Mouse (Mus musculus) heart, postnatal 10 days (tissue): ENCODE measurements around the gene Cacna1c. TPM values are rescaled to one million over a fixed set of nuclear protein-coding genes. Genes with fewer than 3 reads are reported as not detected.
A peak's percentile ranks its signal among the peaks of the same experiment; 100 is the strongest.

Experiments
- DNase-seq, 2 experiments: peaks; one replicate each; pipeline ENCODE4 v3.0.0; 2021
- intact Hi-C: fragments of 180-260 bp; cut with DNase I; formaldehyde crosslinking; loops from one replicate; pipeline ENCODE4 v1.15.1; 2025
- total RNA-seq, 2 experiments: library from RNA; stranded (reverse); gene quantifications; 2 replicates each; pipeline ENCODE4 v1.2.3; 2021

Gene Cacna1c
- total RNA-seq, 2 experiments from 2014 or later = 207 to 222 TPM

DNA sequence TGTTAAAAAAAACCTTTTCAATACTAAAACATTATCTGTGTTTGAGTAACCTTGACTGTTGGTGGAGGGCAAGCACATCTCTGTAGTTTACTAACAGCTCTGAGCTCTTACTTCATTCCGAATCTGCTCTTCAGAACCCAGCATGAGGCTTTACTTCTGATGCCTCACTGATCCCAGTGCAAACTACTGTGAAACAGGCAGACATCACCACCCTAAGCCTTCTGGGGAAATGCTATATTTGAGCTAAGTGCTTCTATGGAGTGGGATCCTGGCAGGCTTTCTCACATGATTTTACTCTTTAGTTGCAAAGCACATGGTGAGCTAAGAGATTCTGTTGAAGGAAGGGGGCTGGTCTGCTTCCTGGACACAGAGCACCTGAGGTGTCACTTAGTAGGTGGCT is 311.3 kb downstream of the Cacna1c start:
- DNase-seq = no peak
- intact Hi-C loops = no loop called here

DNA sequence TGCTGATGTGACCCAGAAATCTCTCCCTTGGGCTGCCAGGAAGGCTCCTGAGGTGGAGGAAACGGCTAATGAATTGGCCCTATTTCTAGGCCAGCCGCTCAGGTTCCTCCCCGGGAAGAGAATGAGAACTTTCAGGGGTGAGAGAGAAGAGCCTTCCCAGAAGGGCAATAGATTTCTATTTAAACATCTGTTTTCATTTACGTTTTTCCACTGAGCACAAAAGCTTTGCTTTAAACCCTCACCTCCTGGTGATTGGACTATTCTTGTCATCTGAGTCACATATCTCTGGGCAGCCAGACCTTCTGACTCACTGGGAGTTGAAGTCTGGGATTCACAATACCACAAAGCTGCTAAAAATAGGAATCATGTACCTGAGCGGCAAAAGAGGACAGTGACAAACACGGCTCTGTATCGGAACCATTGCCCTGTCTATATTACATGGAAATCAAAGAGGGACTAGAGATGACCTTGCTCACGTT is 312.1 kb downstream of the Cacna1c start:
- intact Hi-C loops = no loop called here

DNA sequence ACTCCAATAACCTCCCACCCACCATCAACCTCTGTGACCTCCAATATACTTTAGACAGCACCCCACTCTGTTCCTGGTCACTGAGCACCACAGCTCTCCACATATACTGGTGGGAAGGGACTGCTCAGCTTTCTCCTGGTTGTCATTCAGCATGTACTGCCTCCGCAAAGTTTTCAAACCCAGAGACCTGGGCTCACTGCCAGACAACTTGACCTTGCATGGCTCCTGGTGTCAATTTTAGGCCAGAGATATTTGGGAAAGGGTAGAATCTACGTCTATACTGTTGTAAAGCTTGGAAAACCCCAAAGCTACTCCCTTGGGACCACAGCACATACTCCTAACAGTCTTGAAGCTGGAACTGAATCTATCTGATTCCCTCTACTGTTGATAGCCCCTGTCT is 320.0 kb downstream of the Cacna1c start:
- intact Hi-C loops = no loop called here
- peak; percentile 80 to 85 for DNase-seq

More for the DNA sequence above, 312.1 kb downstream of the Cacna1c start:
- DNase-seq = peak; percentile 34 to 58

DNA sequence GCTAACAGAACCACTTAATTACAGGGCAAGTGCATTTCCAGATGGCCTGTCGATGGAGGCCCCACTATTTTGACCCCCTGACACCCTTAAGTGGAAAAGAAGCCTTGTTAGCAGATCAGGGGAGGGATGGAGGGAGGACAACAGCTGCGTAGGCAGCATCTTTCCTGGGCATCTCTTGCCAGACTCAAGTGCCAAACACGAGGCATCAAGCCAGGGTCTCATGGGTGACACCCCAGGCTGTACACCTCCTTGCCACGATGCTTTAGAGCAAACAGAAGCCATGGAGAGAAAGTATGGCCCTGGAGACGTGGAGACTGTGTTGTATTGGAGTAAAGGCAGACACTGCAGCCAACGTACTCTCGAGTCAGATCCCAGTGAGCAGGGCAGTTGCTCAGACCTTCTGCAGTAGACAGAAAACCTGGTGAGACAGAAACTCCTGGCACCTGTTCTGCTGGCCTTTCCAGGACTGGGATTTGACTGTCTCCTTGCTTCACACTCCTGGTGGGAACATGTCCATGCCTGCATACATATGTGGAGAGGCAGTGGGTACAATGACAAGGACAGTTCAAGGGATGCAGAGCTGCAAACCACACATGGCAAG is 325.9 kb downstream of the Cacna1c start:
- intact Hi-C loops = no loop called here
- DNase-seq = no peak

DNA sequence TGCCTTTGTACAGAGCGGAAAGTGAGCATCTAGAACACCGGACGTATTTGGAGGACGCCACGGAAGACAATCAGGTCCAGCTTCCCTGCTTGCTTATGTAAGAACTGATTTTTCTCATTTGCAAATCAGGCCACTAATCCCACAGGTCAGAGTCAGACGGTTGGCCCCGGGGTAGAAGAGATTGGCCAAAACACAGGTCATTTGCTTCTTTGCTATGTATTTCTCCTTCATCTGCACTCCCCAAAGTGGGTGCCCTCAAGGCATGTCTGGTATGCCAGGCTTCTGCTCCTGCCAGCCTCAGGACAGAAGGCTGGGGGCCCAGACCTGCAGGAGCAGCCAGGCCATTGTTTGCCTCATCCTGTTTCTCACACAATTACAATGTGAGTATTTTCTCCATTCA is 328.8 kb downstream of the Cacna1c start:
- intact Hi-C loops = no loop called here
- DNase-seq = no peak

DNA sequence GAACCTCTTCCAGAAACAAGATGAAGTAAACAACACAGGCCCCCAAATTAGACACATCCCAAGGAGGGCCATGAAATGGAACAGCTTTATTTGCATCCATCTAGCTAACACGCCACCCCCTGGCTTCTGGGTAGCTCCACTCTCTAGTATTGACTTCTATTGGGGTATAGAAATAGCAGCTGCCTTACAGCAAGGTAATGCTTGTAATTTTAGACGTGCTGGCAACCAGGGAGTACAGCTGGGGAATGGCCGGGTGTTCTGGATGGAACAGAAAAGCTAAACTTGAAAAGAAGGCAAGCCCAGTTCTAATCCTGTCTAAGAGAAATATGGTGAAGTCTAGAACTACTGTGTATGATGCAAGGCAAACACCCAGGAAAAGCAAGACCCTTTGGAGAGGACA is 329.3 kb downstream of the Cacna1c start:
- DNase-seq = no peak
- intact Hi-C loops = no loop called here

DNA sequence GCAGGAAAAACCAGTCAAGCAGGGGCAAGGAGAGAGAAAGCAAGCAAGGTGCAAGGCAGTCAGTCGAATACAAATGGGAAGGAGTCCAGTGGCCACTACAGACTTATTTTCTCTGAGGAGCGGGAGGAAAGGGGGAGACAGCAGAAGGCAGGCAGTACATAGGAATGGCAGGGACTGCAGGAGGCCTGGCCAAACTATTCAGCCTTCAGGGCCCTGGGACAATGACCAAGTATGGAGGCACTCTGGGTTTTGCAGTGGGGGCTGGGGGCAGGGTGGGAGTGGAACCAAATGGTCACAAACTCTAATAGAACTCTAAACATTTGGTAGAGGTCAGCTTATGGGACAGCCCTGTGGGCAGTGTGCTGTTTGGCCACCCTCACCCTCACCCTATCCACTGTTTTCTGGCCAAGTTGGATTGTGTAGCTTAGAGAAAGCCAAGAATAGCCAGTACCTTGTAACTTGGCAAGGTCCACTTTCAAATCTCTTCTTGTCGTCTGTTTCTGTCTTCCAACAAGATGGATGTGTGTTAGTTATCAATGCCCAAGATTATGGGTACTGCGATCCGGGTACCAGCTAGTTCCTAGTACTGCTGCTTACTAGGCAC is 330.3 kb downstream of the Cacna1c start:
- intact Hi-C loops = no loop called here

DNA sequence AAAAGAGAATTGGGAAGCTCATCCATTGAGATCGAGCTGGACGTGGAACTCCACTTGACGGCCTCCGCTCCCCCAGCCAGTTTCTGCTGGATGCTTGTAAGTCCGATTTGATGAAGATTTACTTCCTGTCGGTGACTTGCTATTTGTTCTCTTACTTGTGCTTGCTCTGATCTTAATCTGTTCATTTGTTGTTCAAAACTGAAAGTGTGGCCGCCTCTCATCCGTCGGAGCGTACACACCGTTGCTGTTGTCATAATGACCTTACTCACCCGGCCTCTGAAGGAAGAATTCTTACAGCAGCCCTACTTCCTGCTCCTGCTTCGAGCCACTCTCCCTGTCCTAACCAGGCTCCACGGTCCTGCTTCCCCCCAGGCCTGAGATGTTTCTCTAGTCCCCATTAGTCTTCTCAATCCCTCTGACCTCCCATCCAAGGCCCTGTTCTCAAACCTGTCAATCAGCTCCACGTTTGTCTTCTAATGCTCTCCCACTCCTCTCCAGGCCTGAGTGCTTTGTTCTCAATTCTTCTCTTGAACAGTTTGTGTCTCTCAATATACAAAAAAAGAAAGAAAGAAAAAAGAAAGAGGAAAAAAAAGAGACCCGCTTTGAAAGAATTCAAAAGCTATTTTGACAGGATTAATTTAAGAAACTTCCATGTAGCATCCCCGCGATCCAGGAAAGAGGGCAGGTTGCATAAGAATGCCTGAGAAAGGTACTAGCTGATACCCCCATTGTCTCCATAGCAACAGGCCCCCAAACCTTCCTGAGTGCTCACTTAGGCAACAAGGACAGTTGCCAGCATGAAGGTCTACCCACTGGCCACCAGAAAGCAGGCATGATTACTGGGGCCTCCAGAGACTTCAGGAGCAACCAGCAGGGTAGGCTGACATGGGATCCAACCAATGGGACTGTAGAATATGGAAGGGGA is 331.3 kb downstream of the Cacna1c start:
- intact Hi-C loops = no loop called here
- DNase-seq = no peak

More for the DNA sequence above, 330.3 kb downstream of the Cacna1c start:
- DNase-seq = no peak

DNA sequence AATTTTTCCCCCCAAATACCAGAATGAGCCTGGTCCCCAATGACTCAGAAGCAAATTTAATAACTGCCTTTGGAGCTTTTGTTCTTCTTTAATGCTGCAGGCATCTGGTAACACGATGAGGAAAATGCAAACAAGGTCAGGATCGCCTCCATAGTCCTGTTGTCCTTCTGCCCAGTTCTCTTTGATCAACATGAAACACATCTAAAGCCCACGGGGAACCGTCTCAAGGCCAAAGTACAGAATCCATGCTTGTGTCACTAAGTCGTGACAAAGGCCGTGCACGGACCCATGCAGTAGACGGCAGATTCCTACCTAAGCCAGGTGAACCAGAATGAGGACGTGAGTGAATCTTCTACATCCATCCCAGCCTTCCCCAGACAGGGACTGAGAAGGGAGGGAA is 333.5 kb downstream of the Cacna1c start:
- DNase-seq = no peak
- intact Hi-C loops = no loop called here

DNA sequence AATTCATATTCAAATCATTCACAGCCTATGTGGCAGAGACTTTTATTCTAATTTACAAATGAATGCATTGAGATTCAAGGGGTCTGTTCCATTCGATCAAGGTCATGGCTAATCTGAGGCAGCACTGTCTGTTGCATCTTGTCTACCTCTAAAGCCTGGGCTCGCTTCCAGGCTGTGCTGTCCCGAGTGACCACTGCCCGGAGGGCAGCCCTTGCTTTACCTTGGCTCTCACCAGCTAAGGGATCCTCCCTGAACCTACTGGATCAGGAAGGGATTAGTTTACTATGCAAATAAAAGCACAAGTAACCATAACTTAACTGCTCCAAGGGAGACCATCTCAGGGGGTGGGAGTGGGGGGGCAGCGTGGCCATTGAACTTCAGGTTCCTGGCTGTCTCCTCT is 334.1 kb downstream of the Cacna1c start:
- no peak for DNase-seq
- intact Hi-C loops = no loop called here

DNA sequence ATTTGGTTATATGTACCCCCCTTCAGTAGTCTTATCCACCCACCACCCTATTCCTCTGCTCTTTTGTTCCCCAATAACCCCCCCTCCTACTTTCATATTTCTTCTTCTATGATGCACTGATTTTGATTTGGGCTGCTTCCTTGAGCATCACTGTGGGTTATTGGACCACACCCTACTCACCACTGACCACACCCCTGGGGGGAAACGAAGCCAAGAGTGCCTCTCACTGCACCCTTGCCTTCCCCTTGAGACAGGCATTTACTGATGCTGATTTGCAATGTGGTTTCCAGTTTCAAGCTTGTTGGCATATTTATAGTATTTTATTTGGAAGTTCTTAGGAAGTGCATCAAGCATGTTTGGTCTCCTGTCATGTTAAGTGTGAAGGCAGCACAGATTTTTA is 337.8 kb downstream of the Cacna1c start:
- intact Hi-C loops = no loop called here
- no peak for DNase-seq

DNA sequence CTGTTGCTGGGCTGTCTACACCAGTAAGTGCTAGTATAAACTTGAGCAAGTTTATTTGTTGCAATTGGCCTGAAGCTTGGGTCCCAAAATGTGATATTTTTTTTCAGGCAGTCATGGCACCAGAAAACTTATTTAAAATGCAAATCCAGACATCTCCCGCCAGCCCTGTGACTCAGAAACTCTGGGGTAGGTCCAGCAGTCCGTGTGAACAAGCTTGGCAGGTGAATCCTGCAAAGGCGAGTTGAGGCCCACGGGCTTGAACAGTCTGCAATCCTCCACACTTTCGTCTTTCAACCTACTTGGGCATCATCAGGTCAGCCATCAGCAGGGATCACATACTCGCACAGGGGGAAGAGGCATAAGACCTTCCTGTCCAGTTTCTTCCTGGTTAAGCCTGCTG is 344.1 kb downstream of the Cacna1c start:
- DNase-seq = no peak
- intact Hi-C loops = no loop called here

DNA sequence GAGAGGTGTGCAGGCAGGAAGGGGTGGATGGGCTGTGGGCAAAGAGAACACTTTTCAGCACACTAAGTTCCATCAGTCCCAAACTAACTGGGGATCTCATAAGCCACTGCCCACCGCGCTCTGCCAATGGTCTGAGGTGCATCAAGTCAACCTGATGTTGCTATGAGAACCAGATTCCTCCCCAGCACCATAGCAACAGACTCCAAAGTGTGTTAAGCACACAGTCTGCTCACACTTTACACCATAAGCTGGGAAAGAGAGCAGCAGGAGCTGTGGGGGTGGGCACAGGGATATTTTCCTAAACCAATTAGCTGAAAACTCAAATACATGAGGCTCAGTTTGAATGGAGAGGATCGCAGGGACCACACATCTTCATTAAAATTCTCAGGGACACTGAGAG is 345.1 kb downstream of the Cacna1c start:
- intact Hi-C loops = no loop called here
- DNase-seq = no peak

DNA sequence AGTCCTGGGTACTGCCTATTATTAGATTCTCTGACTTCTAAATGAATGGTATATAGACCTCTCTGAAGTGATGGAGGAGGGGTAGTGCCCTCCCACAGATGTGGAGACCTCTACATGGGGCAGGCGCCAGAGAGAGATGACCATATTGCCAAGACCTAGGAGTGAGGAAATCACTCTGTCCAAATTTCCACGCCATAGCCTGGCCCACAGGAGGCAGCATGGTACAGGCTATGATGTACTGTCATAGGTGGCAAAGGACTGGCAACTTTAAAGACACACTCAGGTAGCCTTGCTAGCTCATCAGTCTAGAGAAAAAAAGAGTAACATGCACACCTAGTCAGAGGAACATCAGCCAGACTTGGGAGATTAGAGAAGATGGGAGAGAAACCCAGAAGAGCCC is 347.6 kb downstream of the Cacna1c start:
- DNase-seq = no peak
- intact Hi-C loops = loop anchor here (10.0 kb wide), 1 partner anchor 256 kb away; no protein-coding TSS in a partner anchor

DNA sequence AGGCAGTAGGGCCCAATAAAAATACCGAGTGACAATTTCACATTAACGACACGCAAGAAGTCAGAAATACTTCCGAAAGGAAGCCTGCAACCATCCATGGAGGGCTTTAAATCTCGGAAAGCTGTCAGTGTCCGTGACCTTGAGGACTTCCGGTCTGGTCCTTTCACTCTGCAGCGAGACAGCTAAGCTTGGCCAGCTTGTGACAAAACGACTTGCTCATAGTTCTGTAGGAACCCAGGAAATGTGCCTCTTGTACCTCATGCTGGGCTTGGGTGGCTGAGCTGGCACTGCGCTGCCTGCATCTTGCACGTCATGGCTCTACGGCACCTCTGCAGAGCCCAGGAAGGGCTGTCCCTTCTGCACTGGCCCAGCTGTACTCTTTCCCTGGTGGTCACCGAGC is 348.5 kb downstream of the Cacna1c start:
- DNase-seq = no peak
- intact Hi-C loops = loop anchor here (10.0 kb wide), 1 partner anchor 257 kb away; no protein-coding TSS in a partner anchor

DNA sequence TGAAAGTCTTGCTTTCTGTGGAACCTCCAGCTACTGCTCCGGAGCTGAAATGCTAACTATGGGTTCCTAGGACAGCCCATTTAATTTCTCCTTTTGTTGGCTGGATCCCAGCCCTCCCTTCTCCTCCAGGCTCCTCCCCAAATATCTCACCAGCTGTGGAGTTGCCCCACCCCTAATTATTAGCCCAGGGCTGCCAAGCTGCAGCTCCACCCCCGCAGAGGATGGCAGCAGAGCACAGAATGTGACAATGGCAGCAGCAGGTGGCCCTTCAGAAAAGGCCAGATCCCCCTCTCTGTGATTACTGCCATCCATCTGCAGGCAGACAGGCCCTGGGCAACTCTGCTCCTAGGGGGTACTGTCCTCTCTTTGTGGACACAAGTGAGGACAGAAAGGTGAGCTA is 350.4 kb downstream of the Cacna1c start:
- DNase-seq = peak; percentile 57 to 59
- intact Hi-C loops = loop anchor here (10.0 kb wide), 1 partner anchor 259 kb away; no protein-coding TSS in a partner anchor

DNA sequence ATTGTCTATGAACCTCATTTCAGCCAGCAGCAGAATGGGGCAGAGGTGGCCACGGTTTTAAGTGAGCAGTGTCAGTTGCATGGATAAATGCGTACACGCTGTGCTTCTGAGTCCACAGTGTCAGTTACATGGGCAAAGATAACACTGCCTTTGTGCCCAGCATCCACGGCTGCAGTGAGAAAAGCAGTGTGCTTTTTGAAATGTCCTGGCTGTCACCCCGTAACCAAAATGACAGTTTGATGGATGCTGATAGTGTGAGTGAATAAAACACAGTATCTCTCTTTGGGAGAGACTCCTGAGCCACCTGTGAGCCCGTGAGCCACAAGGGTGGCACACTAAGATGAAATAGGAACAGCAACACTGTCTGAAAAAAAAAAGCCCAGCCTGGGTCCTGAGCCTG is 351.0 kb downstream of the Cacna1c start:
- DNase-seq = no peak
- intact Hi-C loops = loop anchor here (10.0 kb wide), 1 partner anchor 260 kb away; no protein-coding TSS in a partner anchor

DNA sequence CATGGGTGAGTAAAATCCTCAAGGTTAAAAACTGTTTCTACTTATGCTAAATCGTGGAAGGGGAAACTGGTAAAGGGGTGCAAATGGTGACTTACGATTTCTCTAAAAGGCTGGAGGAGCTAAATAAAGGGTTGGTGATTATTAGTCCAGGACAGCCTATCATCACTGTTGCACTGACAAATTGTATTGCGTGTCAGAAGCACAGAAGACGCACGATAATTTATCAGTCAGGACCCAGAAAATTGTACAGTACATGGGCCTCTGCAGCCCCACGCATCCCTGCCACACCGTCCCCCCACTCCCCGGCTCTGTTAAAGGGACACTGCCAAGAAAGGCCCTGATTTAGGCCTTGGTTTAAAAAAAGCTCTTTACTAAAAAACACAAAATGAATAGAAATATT is 352.7 kb downstream of the Cacna1c start:
- intact Hi-C loops = loop anchor here (10.0 kb wide), 1 partner anchor 261 kb away; no protein-coding TSS in a partner anchor
- no peak for DNase-seq

DNA sequence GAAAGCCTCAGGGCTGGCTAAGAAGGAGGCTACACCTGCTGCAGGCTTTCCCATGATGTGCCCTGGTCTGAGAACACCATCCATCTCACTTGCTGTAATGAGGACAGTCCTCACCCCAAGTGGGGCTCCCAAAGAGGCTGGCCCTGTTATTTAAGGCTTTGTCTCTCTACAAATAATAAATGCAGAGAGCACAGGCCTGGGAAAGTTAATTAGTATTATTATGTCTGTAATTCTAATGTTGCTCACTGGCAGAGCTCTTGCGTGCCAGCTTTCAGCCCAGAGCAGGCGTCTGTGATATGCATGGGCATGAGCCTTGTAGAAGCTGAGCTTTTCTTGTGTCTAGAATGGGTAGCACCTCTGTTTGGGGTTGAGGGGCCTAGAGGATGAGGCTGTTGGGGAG is 354.3 kb downstream of the Cacna1c start:
- DNase-seq = no peak
- intact Hi-C loops = loop anchor here (10.0 kb wide), 1 partner anchor 263 kb away; no protein-coding TSS in a partner anchor

DNA sequence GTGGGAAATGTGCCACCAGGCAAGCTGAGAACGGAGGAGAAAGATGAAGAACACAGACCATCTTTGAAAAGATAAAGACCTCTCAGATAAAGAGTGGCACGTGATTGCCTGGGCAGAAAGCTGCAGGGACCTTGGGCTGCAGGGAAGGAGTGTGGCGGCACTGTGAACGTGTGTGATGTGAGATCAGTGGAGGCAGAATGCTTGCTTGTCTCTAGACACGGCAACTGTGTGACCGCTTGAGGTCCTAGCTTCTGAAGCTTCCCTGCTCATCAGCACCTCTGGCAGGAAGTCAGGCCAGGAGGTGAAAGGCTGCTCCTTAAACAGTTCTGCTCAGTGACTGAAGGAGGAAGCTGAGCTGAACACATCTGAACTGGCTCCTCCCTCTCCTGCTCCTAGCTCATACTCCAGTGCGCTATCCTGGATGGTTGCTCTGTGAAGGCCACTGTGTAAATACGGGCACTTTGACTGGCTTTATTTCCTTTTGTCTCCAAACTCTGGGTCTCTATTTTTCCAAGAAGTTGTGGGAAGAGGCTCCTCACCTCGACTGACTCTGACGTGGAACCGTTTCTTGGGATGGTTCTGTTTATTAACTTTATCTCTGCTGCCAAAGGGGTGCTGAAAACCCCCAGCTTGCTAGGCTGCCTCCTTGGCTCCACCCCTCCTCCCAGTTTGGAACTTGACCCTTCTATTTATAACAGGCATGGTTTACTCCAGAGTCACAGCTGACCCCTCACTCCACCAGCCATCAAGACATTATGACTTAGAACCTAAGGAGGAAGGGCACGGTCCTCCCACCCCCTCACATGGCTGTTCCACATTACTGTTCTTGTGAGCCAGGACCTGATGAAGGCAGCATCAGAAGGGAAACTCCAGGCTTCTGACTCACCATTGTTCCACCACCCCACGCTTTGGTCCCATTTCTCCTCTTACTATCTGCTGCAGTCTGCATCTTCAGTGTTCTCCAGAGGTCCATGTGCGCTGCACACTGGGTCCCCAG is 357.0 kb downstream of the Cacna1c start:
- intact Hi-C loops = no loop called here
- DNase-seq = peak in 1 of 2 experiments; percentile 21
